Mouse (Mus musculus): Measurements from ENCODE around the gene Klf11. TPM values are rescaled to one million over a fixed set of nuclear protein-coding genes. Genes with fewer than 3 reads are reported as not detected.

The Klf11 gene
- polyA plus RNA-seq, 1 experiment from 2014 or later: 13.1 TPM

- Histone ChIP-seq H3K27me3 (no peaks in the 10 kb centered on the region), H3K27ac (replicated peaks) (no peak overlapping the region), H3K36me3 (peaks cover 49% of the 10 kb centered on the region), H3K9ac (no peak overlapping the region), H3K4me2 (replicated peaks) (no peak overlapping the region), H3K9me3 (replicated peaks) (no peaks in the 10 kb centered on the region), H3K4me1 (peaks cover 34% of the 10 kb centered on the region), H3K4me3 (replicated peaks) (no peak overlapping the region)
- no peak for ATAC-seq (ENCODE audit: insufficient number of reproducible peaks, low FRiP score, low TSS enrichment, low read depth)
- whole genome bisulfite sequencing: 83% methylated on average over 16 of the region's 16 CpGs
These were observed 3.2 kb downstream of the Klf11 start for GRCm38 (mm10) chr12:24654065-24654862.

DNA sequence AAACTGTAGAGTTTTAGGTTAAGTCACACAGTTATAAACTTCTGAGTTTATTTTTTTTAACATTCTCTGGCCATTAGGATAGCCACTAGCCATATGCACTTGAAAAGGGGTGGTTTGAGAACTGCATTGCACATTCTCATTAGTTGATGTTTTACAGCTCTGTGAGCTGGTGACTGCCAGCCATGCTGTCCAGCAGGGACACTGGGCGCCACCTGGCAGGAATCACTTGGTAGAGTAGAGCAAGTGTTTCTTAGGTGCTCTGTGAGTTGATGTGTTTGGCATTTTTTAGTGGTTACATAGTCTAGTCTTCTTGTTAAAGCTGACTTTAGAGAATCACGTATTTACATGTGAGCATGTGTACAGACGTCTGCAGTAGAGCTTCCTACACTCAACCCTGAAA lies 5.4 kb downstream of the Klf11 start:
- H3K4me3 ChIP-seq (replicated peaks): no peak overlapping the region
- no peaks in the 10 kb centered on the region for H3K9me3 ChIP-seq (replicated peaks)
- 0 out of 2 replicates have a peak overlapping the region, but pooled peaks have one; percentile 0 for H3K4me2 ChIP-seq (replicated peaks)
- no peak overlapping the region for H3K9ac ChIP-seq
- H3K27me3 ChIP-seq: no peaks in the 10 kb centered on the region
- no peak for ATAC-seq (ENCODE audit: insufficient number of reproducible peaks, low FRiP score, low TSS enrichment, low read depth)
- peaks cover 57% of the 10 kb centered on the region for H3K36me3 ChIP-seq
- no peak overlapping the region for H3K27ac ChIP-seq (replicated peaks)
- WGBS: 49% methylated on average over 3 of the region's 3 CpGs
- peaks cover 24% of the 10 kb centered on the region for H3K4me1 ChIP-seq

DNA sequence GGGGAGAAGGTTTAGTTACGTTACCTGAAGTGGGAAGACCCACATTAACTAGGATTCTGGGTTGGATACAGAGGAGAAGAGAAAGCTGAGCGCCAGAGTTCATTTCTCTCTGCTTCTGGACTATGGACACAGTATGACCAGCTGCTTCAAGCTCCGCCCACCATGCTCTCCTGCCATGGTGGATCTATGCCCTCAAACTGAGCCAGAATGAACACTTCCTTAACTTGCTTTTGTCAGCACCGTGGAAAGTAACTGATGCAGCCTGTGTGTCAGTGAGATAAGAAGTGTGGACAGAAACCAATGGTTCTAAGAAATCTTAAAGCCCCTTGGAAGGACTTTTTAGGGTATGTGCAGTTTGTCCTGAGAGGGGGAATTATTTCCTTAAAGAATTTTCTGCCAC lies 7.9 kb downstream of the Klf11 start:
- Histone ChIP-seq H3K4me2 (replicated peaks) (no peak overlapping the region), H3K4me3 (replicated peaks) (no peak overlapping the region), H3K27ac (replicated peaks) (no peak overlapping the region), H3K4me1 (peaks cover 13% of the 10 kb centered on the region; the same call in 1 of the 2 replicates), H3K9ac (no peak overlapping the region), H3K27me3 (no peaks in the 10 kb centered on the region), H3K36me3 (peaks cover 55% of the 10 kb centered on the region), H3K9me3 (replicated peaks) (no peaks in the 10 kb centered on the region)
- no peak for ATAC-seq (ENCODE audit: insufficient number of reproducible peaks, low FRiP score, low TSS enrichment, low read depth)
- WGBS: 91% methylated on average over 4 of the region's 4 CpGs

- peaks cover 13% of the 10 kb centered on the region; the same call in 1 of the 2 replicates for H3K4me1 ChIP-seq
- H3K36me3 ChIP-seq: peaks cover 47% of the 10 kb centered on the region
- H3K27me3 ChIP-seq: no peaks in the 10 kb centered on the region
- no peak for ATAC-seq (ENCODE audit: insufficient number of reproducible peaks, low FRiP score, low TSS enrichment, low read depth)
- H3K4me2 ChIP-seq (replicated peaks): no peak overlapping the region
- H3K4me3 ChIP-seq (replicated peaks): no peak overlapping the region
- no peaks in the 10 kb centered on the region for H3K9me3 ChIP-seq (replicated peaks)
- no peak overlapping the region for H3K9ac ChIP-seq
- WGBS: 90% methylated on average over 9 of the region's 9 CpGs
- no peak overlapping the region for H3K27ac ChIP-seq (replicated peaks)
These were observed 8.8 kb downstream of the Klf11 start for GRCm38 (mm10) chr12:24659923-24660322.

GRCm38 (mm10) chr12:24661100-24661499 lies 10.0 kb downstream of the Klf11 start:
- Histone ChIP-seq H3K9me3 (replicated peaks) (no peaks in the 10 kb centered on the region), H3K4me2 (replicated peaks) (no peak overlapping the region), H3K9ac (no peak overlapping the region), H3K27ac (replicated peaks) (no peak overlapping the region), H3K27me3 (no peaks in the 10 kb centered on the region), H3K4me3 (replicated peaks) (no peak overlapping the region), H3K4me1 (peaks cover 8% of the 10 kb centered on the region; the same call in 1 of the 2 replicates), H3K36me3 (peaks cover 35% of the 10 kb centered on the region)
- no peak for ATAC-seq (ENCODE audit: insufficient number of reproducible peaks, low FRiP score, low TSS enrichment, low read depth)
- 71% methylated on average over 4 of the region's 4 CpGs for WGBS

GRCm38 (mm10) chr12:24662131-24662530 lies 11.1 kb downstream of the Klf11 start:
- peaks cover 30% of the 10 kb centered on the region for H3K36me3 ChIP-seq
- no peak overlapping the region for H3K4me3 ChIP-seq (replicated peaks)
- 89% methylated on average over 5 of the region's 5 CpGs for WGBS
- no peak overlapping the region for H3K9ac ChIP-seq
- H3K4me1 ChIP-seq: no peaks in the 10 kb centered on the region
- H3K27me3 ChIP-seq: no peaks in the 10 kb centered on the region
- no peaks in the 10 kb centered on the region for H3K9me3 ChIP-seq (replicated peaks)
- no peak overlapping the region for H3K4me2 ChIP-seq (replicated peaks)
- no peak for ATAC-seq (ENCODE audit: insufficient number of reproducible peaks, low FRiP score, low TSS enrichment, low read depth)
- H3K27ac ChIP-seq (replicated peaks): no peak overlapping the region

DNA sequence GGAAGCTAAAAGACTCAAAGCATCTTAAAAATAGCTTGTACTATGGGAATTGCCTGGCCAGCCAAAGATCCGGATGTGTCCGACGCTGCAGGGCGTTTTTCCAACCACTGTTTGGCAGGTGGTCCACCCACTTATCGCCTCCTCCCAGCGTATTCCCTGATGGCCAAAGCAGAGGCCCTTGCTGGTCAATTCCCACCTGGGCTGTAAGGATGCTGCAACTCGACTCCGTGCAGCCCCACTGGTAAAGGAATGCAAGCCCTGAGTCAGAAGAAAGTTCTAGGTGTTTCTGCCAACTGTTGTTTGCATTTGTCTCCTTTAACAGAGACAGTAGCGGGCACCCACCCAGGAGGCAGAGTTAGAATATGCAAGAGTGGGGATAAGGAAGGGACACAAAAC lies 29.0 kb downstream of the Klf11 start:
- H3K4me3 ChIP-seq (replicated peaks): peak overlapping the region; percentile 57

DNA sequence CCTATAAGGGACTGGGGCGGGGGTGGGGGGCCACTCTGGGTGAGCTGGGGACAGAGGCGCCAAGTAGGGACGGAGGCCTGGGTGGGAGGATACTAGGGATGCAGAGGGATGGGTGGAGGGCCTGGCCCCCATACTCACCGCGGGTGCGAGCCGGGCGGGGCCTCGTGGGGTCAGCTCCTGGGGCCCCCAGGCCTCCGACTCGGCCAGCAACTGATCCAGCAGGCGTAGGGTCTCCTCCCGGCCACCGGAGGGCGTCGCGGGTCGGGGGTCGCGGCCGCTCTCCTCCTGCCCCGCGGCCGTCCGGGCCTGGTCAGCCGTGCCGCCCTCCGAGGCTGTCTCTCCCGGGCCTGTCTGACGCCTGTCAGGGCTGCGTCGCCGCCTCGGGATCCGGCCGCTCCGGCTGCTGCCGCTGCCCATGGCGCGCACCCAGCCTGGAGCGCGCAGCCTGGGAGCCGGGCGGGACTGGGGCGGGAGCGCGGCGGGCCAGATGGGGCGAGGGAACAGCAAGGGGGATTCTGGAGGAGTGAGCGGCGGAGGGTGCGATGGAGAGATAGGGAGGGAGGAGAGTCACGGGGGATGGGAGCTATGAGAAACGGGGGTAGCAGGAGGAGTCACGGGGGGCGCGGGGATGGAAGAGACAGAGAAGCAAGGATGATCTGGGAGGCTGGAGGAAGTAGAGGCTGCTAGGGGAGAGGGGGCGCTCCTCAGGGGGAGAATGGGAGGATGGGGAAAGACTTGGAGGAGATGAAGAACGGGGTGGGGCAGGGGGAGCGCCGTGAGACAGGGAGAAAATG lies 29.6 kb downstream of the Klf11 start:
- Histone ChIP-seq H3K9me3 (replicated peaks) (no peaks in the 10 kb centered on the region), H3K27me3 (peaks cover 13% of the 10 kb centered on the region), H3K4me3 (replicated peaks) (peak overlapping the region; percentile 57), H3K4me1 (peaks cover 39% of the 10 kb centered on the region), H3K4me2 (replicated peaks) (peak overlapping the region; percentile 87), H3K9ac (peak overlapping the region; percentile 60), H3K36me3 (no peaks in the 10 kb centered on the region), H3K27ac (replicated peaks) (peak overlapping the region; percentile 44)
- 2% methylated on average over 60 of the region's 61 CpGs for WGBS
- peak; percentile 52 for ATAC-seq (ENCODE audit: insufficient number of reproducible peaks, low FRiP score, low TSS enrichment, low read depth)

More for the DNA sequence above, 29.0 kb downstream of the Klf11 start:
- no peaks in the 10 kb centered on the region for H3K9me3 ChIP-seq (replicated peaks)
- peak overlapping the region; percentile 44 for H3K27ac ChIP-seq (replicated peaks)
- ATAC-seq (ENCODE audit: insufficient number of reproducible peaks, low FRiP score, low TSS enrichment, low read depth): no peak
- peaks cover 13% of the 10 kb centered on the region for H3K27me3 ChIP-seq
- peak overlapping the region; percentile 87 for H3K4me2 ChIP-seq (replicated peaks)
- peaks cover 39% of the 10 kb centered on the region for H3K4me1 ChIP-seq
- H3K36me3 ChIP-seq: no peaks in the 10 kb centered on the region
- WGBS: 11% methylated on average over 9 of the region's 9 CpGs
- peak overlapping the region; percentile 60; the same call in 1 of the 2 replicates for H3K9ac ChIP-seq

- Histone ChIP-seq H3K4me2 (replicated peaks) (peak within 1 kb of the TSS; percentile 87), H3K4me3 (replicated peaks) (peak within 1 kb of the TSS; percentile 57), H3K36me3 (no peaks in the 10 kb centered on the region), H3K9ac (peak within 1 kb of the TSS; percentile 60), H3K4me1 (peaks cover 39% of the 10 kb centered on the region), H3K27me3 (peaks cover 13% of the 10 kb centered on the region), H3K9me3 (replicated peaks) (no peaks in the 10 kb centered on the region), H3K27ac (replicated peaks) (peak within 1 kb of the TSS; percentile 80)
- no peak for ATAC-seq (ENCODE audit: insufficient number of reproducible peaks, low FRiP score, low TSS enrichment, low read depth)
- 5% methylated on average over 20 of the region's 20 CpGs for WGBS
These were observed 30.4 kb downstream of the Klf11 start, which contains the start of gene Cys1 for GRCm38 (mm10) chr12:24681286-24682023. Cys1 (minus strand) TSS chr12:24681813.

DNA sequence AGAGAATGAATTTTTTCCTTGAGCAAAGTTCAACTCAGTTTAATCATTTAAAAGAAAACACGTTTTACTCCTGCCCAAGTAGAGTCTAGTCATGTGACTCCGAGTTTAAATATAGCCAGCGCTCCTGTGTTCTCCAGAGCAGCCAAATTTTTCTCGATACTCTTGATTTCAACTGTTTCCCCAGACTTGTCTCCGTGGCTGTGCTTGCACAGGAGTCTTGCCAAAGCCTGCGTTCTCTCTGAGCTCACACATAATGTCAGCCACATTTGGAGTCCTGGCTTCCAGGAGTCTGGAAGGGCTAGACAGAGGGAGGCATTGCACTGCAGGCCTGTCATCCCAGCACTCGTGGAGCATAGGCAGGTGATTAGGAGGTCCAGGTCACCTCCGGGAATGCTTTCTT lies 31.5 kb downstream of the Klf11 start:
- 0 out of 2 replicates have a peak, but pooled peaks have one; percentile 54 for ATAC-seq (ENCODE audit: insufficient number of reproducible peaks, low FRiP score, low TSS enrichment, low read depth)
- peak overlapping the region; percentile 87 for H3K4me2 ChIP-seq (replicated peaks)
- no peaks in the 10 kb centered on the region for H3K9me3 ChIP-seq (replicated peaks)
- H3K4me1 ChIP-seq: peaks cover 39% of the 10 kb centered on the region
- no peaks in the 10 kb centered on the region for H3K36me3 ChIP-seq
- H3K27me3 ChIP-seq: peaks cover 13% of the 10 kb centered on the region
- peak overlapping the region; percentile 80 for H3K27ac ChIP-seq (replicated peaks)
- no peak overlapping the region for H3K4me3 ChIP-seq (replicated peaks)
- 27% methylated on average over 8 of the region's 8 CpGs for WGBS
- no peak overlapping the region for H3K9ac ChIP-seq

- no peak overlapping the region for H3K4me2 ChIP-seq (replicated peaks)
- no peak for ATAC-seq (ENCODE audit: insufficient number of reproducible peaks, low FRiP score, low TSS enrichment, low read depth)
- no peak overlapping the region for H3K4me3 ChIP-seq (replicated peaks)
- peak overlapping the region; percentile 80; the same call in 1 of the 2 replicates for H3K27ac ChIP-seq (replicated peaks)
- no peak overlapping the region for H3K9ac ChIP-seq
- no peaks in the 10 kb centered on the region for H3K9me3 ChIP-seq (replicated peaks)
- peaks cover 13% of the 10 kb centered on the region for H3K27me3 ChIP-seq
- 68% methylated on average over 7 of the region's 7 CpGs for WGBS
- H3K36me3 ChIP-seq: no peaks in the 10 kb centered on the region
- H3K4me1 ChIP-seq: peaks cover 39% of the 10 kb centered on the region
These were observed 32.4 kb downstream of the Klf11 start for GRCm38 (mm10) chr12:24683461-24683860.
